Mouse (Mus musculus): ENCODE measurements around the gene Mfn1. TPM values are rescaled to one million over a fixed set of nuclear protein-coding genes. Genes with fewer than 3 reads are reported as not detected.

The Mfn1 gene
- polyA plus RNA-seq, 1 experiment from 2014 or later: 19.5 TPM

- WGBS: 22% methylated on average over 5 of the region's 5 CpGs
- Histone ChIP-seq H3K4me1 (ENCODE audit: insufficient read depth, low read depth, low read length) (peaks cover 5% of the 10 kb centered on the region; the same call in 1 of the 2 replicates), H3K36me3 (ENCODE audit: insufficient read depth, low read length) (no peaks in the 10 kb centered on the region), H3K4me2 (replicated peaks; ENCODE audit: low read depth, low read length) (peak overlapping the region; percentile 71), H3K27me3 (replicated peaks; ENCODE audit: insufficient read depth, low read length) (no peaks in the 10 kb centered on the region), H3K27ac (ENCODE audit: low read length) (no peak overlapping the region), H3K9ac (replicated peaks; ENCODE audit: low read depth) (peak overlapping the region; percentile 26; the same call in 1 of the 2 replicates), H3K4me3 (ENCODE audit: low read depth, low read length) (peak overlapping the region; percentile 67), H3K9me3 (ENCODE audit: low read length) (no peaks in the 10 kb centered on the region)
- TF ChIP-seq EP300 (IDR thresholded peaks at IDR 0.05) (no peak), CTCF (IDR thresholded peaks at IDR 0.05) (no peak)
- ATAC-seq (no peak), DNase-seq (ENCODE audit: low spot score) (peak; percentile 66)
These were observed 86.1 kb downstream of the Mfn1 start for GRCm38 (mm10) chr3:32615376-32615775.

- Histone ChIP-seq H3K27me3 (replicated peaks; ENCODE audit: insufficient read depth, low read length) (no peaks in the 10 kb centered on the region), H3K4me1 (ENCODE audit: insufficient read depth, low read depth, low read length) (peaks cover 5% of the 10 kb centered on the region; the same call in 1 of the 2 replicates), H3K36me3 (ENCODE audit: insufficient read depth, low read length) (no peaks in the 10 kb centered on the region), H3K4me2 (replicated peaks; ENCODE audit: low read depth, low read length) (peak overlapping the region; percentile 71), H3K4me3 (ENCODE audit: low read depth, low read length) (peak overlapping the region; percentile 67), H3K9me3 (ENCODE audit: low read length) (no peaks in the 10 kb centered on the region), H3K27ac (ENCODE audit: low read length) (peak overlapping the region; percentile 88), H3K9ac (replicated peaks; ENCODE audit: low read depth) (peak overlapping the region; percentile 56)
- WGBS: 6% methylated on average over 14 of the region's 14 CpGs
- ATAC-seq (peak; percentile 30; the same call in 1 of the 2 replicates), DNase-seq (ENCODE audit: low spot score) (no peak)
- no peak for TF ChIP-seq CTCF (IDR thresholded peaks at IDR 0.05)
- no peak for TF ChIP-seq EP300 (IDR thresholded peaks at IDR 0.05)
These were observed 86.7 kb downstream of the Mfn1 start for GRCm38 (mm10) chr3:32616006-32616330.

GRCm38 (mm10) chr3:32616331-32617052, 87.2 kb downstream of the Mfn1 start, which contains the start of gene Gnb4:
TSS of gene Gnb4 (minus strand) at chr3:32616585.
- Histone ChIP-seq H3K4me3 (ENCODE audit: low read depth, low read length) (peak within 1 kb of the TSS; percentile 67), H3K36me3 (ENCODE audit: insufficient read depth, low read length) (no peaks in the 10 kb centered on the region), H3K27me3 (replicated peaks; ENCODE audit: insufficient read depth, low read length) (no peaks in the 10 kb centered on the region), H3K27ac (ENCODE audit: low read length) (peak within 1 kb of the TSS; percentile 88), H3K4me2 (replicated peaks; ENCODE audit: low read depth, low read length) (peak within 1 kb of the TSS; percentile 71), H3K9me3 (ENCODE audit: low read length) (no peaks in the 10 kb centered on the region), H3K9ac (replicated peaks; ENCODE audit: low read depth) (peak within 1 kb of the TSS; percentile 56), H3K4me1 (ENCODE audit: insufficient read depth, low read depth, low read length) (peaks cover 5% of the 10 kb centered on the region; the same call in 1 of the 2 replicates)
- WGBS: 2% methylated on average over 57 of the region's 83 CpGs
- ATAC-seq: peak; percentile 86
- TF ChIP-seq EP300 (IDR thresholded peaks at IDR 0.05) (no peak), CTCF (IDR thresholded peaks at IDR 0.05) (no peak)
- DNase-seq (ENCODE audit: low spot score): peak; percentile 45

- peak overlapping the region; percentile 56; the same call in 1 of the 2 replicates for H3K9ac ChIP-seq (replicated peaks; ENCODE audit: low read depth)
- no peaks in the 10 kb centered on the region for H3K9me3 ChIP-seq (ENCODE audit: low read length)
- DNase-seq (ENCODE audit: low spot score): peak; percentile 66
- H3K27ac ChIP-seq (ENCODE audit: low read length): peak overlapping the region; percentile 88
- H3K36me3 ChIP-seq (ENCODE audit: insufficient read depth, low read length): no peaks in the 10 kb centered on the region
- H3K27me3 ChIP-seq (replicated peaks; ENCODE audit: insufficient read depth, low read length): no peaks in the 10 kb centered on the region
- WGBS: 11% methylated on average over 16 of the region's 16 CpGs
- H3K4me1 ChIP-seq (ENCODE audit: insufficient read depth, low read depth, low read length): peaks cover 5% of the 10 kb centered on the region; the same call in 1 of the 2 replicates
- peak overlapping the region; percentile 67 for H3K4me3 ChIP-seq (ENCODE audit: low read depth, low read length)
- TF ChIP-seq CTCF (IDR thresholded peaks at IDR 0.05) (no peak), EP300 (IDR thresholded peaks at IDR 0.05) (peak; percentile 42)
- peak; percentile 76 for ATAC-seq
- peak overlapping the region; percentile 71 for H3K4me2 ChIP-seq (replicated peaks; ENCODE audit: low read depth, low read length)
These were observed 87.9 kb downstream of the Mfn1 start for GRCm38 (mm10) chr3:32617053-32617642.

- H3K4me2 ChIP-seq (replicated peaks; ENCODE audit: low read depth, low read length): no peak overlapping the region
- H3K27ac ChIP-seq (ENCODE audit: low read length): no peak overlapping the region
- H3K4me3 ChIP-seq (ENCODE audit: low read depth, low read length): no peak overlapping the region
- H3K27me3 ChIP-seq (replicated peaks; ENCODE audit: insufficient read depth, low read length): no peaks in the 10 kb centered on the region
- no peaks in the 10 kb centered on the region for H3K4me1 ChIP-seq (ENCODE audit: insufficient read depth, low read depth, low read length)
- TF ChIP-seq CTCF (IDR thresholded peaks at IDR 0.05): no peak
- H3K9me3 ChIP-seq (ENCODE audit: low read length): no peaks in the 10 kb centered on the region
- no peak overlapping the region for H3K9ac ChIP-seq (replicated peaks; ENCODE audit: low read depth)
- 90% methylated on average over 1 of the region's 1 CpGs for WGBS
- no peak for DNase-seq (ENCODE audit: low spot score)
- ATAC-seq: no peak
- no peaks in the 10 kb centered on the region for H3K36me3 ChIP-seq (ENCODE audit: insufficient read depth, low read length)
These were observed 92.4 kb downstream of the Mfn1 start for GRCm38 (mm10) chr3:32621658-32622057.

GRCm38 (mm10) chr3:32622106-32622505, 92.8 kb downstream of the Mfn1 start:
- WGBS: 78% methylated on average over 3 of the region's 3 CpGs
- DNase-seq (ENCODE audit: low spot score): no peak
- no peak for TF ChIP-seq CTCF (IDR thresholded peaks at IDR 0.05)
- no peak for TF ChIP-seq EP300 (IDR thresholded peaks at IDR 0.05)

More at GRCm38 (mm10) chr3:32622106-32622505, 92.8 kb downstream of the Mfn1 start:
- Histone ChIP-seq H3K27ac (ENCODE audit: low read length) (no peak overlapping the region), H3K9me3 (ENCODE audit: low read length) (no peaks in the 10 kb centered on the region), H3K9ac (replicated peaks; ENCODE audit: low read depth) (no peak overlapping the region), H3K4me2 (replicated peaks; ENCODE audit: low read depth, low read length) (no peak overlapping the region), H3K36me3 (ENCODE audit: insufficient read depth, low read length) (no peaks in the 10 kb centered on the region), H3K4me1 (ENCODE audit: insufficient read depth, low read depth, low read length) (no peaks in the 10 kb centered on the region), H3K27me3 (replicated peaks; ENCODE audit: insufficient read depth, low read length) (no peaks in the 10 kb centered on the region), H3K4me3 (ENCODE audit: low read depth, low read length) (no peak overlapping the region)
- ATAC-seq: no peak
